Mouse (Mus musculus): ENCODE measurements around the gene Hoxd3.

Gene Hoxd3

GRCm38 (mm10) chr2:74677106-74677505 lies 34.6 kb upstream of the Hoxd3 start:
- in situ Hi-C loops (cut with MboI, MseI) = loop anchor here (5.0 to 10.0 kb wide), 3 partner anchors 372 to 1105 kb away; no protein-coding TSS in a partner anchor

- in situ Hi-C loops (cut with MboI, MseI) = loop anchor here (5.0 to 10.0 kb wide), 3 partner anchors 374 to 1107 kb away; no protein-coding TSS in a partner anchor
Observed at GRCm38 (mm10) chr2:74678891-74679595, 32.7 kb upstream of the Hoxd3 start, which contains the start of gene Hoxd11. TSS of gene Hoxd11 (plus strand) at chr2:74679557.

DNA sequence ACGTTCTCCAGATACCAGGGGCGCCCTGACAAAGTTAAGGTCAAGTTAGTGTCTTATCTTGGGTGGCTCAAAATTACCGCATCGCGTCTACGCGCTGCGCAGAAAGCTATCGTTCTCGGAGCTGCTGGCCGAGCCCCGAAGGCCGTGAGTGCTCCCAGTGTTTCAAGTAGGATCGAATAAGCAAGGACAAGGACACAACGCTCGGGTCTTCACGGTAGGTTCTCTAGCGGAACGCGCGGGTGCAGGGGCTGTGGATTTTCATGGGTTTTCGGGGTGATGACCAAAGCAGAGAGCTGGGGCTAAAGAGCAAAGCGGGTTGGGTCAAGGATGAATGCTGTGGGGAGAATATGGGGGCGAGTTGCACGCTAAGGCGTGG lies 32.1 kb upstream of the Hoxd3 start:
- in situ Hi-C loops (cut with MboI, MseI) = loop anchor here (5.0 to 10.0 kb wide), 3 partner anchors 375 to 1107 kb away; no protein-coding TSS in a partner anchor

GRCm38 (mm10) chr2:74679980-74680379 lies 31.7 kb upstream of the Hoxd3 start:
- in situ Hi-C loops (cut with MboI, MseI) = loop anchor here (5.0 to 10.0 kb wide), 3 partner anchors 375 to 1108 kb away; no protein-coding TSS in a partner anchor

- in situ Hi-C loops (cut with MboI, MseI) = no loop called here
Observed at GRCm38 (mm10) chr2:74680561-74681398, 30.9 kb upstream of the Hoxd3 start.

DNA sequence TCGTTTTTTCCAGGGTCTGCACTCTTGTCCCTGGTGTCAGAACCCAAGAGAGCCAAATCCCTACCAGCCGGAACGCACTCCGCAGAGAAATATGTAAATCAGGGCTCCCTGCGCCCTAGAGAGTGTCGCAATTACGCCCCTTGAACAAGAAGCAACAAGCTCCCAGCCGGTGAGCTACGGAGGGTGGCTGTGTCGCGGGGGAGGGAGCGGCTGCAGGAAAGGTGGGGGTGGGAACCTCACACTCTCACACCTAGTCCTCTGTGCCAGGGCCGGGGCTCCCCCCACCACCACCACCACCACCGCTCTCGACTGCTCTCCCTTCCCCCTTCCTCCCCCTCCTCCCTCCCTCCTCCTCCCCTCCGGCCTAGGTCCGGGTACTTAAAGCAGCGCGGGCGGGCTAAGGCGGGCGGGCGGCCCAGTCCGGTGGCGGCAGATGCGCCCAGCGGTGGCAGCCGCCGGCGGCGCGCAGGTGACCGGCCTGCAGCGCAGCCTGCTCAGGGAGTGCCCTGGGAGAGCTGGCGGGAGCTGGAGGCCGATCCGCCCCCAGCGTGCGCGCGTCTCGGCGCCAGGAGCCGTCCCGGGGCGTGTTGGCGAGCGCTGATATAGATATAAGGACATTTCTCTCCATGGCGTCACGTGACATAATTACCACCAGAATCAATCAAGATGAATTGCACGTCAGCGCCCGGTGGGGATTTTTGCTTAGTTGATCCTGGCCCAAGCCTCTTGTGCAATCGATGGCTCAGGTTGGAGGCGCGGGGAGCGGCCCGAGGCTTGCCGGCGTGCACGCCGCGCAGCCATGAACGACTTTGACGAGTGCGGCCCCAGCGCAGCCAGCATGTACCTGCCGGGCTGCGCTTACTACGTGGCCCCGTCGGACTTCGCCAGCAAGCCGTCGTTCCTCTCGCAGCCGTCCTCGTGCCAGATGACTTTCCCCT lies 29.9 kb upstream of the Hoxd3 start:
- in situ Hi-C loops (cut with MboI, MseI) = no loop called here

GRCm38 (mm10) chr2:74682796-74683195 lies 28.9 kb upstream of the Hoxd3 start:
- in situ Hi-C loops (cut with MboI, MseI) = no loop called here

DNA sequence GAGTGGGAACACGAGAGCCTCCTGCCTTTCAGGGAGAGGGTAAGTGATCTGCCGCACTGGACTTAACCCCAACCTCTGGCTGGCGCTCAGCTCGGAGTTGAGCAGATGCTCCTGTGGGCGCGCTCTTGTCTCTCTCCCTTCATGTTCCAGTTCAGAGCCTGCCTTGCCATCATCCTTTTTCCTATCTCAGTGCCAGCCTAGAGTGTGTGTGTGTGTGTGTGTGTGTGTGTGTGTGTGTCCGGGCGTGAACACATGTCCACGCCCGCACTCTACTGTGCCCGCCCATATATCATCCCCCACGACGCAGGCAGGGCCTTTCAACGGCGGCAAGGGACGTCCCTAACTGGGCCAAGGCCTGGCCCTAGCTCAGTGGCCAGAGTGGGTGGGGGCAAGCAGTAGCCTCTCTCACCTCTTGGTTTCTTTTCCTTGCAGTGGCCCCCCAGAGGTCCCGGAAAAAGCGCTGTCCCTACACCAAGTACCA lies 28.2 kb upstream of the Hoxd3 start:
- in situ Hi-C loops (cut with MboI, MseI) = no loop called here

DNA sequence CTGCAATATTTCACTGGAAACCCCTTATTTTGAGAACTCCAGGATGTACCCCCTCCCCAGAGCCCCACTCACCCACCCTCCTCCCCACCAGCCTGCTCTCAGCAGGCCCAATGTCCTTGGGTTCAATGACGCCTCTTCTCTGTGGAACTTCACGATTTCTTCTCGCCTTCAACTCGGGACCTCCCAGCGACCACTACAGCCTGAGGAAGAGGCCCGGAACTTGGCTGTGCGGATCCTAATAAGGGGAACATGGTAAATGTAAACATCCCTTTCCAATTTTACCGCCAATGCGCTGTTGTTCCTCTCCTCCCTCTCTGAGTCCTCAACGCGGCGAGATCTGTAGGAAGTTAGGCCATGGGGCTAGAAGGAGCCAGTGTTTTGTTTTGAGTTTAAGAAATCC lies 27.6 kb upstream of the Hoxd3 start:
- in situ Hi-C loops (cut with MboI, MseI) = no loop called here

DNA sequence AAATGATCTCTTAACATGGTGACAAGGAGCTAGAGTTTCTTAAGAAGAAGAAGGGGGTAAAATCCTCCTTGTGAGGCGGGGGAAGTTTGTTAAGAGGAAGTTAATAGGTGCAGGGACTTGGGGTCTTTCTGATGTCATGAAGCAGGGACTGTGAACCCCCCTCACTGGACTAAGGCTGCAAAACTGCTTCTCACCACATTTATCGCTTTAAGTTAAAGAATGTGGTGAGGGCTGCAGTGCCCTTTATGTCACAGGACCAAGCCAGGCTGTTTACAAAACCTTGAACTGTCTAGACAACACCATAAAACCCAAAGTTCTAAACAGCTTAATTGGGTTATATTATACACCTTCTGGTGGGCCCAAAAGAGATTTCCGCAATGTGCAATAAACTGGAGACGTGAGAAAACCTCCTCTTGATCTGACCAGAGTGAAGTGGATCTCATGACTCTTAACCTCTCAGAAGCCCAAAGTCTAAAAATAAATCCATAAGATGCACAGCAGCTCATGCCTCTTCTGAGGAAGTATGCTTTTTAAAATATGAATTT lies 26.6 kb upstream of the Hoxd3 start:
- in situ Hi-C loops (cut with MboI, MseI) = no loop called here

- in situ Hi-C loops (cut with MboI, MseI) = no loop called here
Observed at GRCm38 (mm10) chr2:74686301-74686987, 25.3 kb upstream of the Hoxd3 start.

GRCm38 (mm10) chr2:74686988-74687697 lies 24.6 kb upstream of the Hoxd3 start:
- in situ Hi-C loops (cut with MboI, MseI) = no loop called here

GRCm38 (mm10) chr2:74687698-74688555 lies 23.8 kb upstream of the Hoxd3 start:
- in situ Hi-C loops (cut with MboI, MseI) = no loop called here

DNA sequence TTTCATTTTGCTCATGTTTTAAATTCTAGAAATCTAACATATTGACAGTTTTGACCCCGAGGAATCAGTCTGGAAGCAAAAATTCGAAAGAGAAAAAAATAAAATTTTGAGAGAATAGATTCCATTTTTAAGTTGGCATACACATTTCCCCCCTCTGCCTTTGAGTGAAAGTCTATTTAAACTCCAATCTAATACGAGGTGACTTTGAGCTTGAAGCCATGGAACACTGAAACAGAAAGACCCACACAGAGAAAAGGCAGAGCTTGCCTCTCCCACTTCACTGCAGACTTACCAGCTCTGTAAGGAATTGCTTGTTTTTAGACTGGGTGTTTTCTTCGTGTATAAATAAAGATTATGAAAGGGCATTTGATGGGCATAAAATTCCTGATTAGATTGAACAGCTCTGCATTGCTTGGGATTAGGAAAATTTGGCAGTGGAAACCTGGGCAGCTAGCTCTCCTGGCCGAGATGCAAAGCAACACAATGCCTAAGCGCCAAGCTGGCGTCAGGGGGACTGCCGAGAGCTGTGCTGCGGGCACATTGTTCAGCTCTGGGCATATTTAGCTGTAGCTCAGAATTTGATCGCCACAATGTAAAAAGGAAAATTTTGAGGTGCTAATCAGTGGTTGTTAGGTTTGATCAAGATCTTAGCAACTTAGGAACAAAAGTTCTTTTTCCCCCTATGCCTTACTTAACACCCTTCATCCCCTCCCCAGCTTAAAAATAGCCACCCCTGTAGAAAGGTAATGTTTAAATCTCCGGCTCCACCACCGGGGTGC lies 22.7 kb upstream of the Hoxd3 start:
- in situ Hi-C loops (cut with MboI, MseI) = no loop called here

DNA sequence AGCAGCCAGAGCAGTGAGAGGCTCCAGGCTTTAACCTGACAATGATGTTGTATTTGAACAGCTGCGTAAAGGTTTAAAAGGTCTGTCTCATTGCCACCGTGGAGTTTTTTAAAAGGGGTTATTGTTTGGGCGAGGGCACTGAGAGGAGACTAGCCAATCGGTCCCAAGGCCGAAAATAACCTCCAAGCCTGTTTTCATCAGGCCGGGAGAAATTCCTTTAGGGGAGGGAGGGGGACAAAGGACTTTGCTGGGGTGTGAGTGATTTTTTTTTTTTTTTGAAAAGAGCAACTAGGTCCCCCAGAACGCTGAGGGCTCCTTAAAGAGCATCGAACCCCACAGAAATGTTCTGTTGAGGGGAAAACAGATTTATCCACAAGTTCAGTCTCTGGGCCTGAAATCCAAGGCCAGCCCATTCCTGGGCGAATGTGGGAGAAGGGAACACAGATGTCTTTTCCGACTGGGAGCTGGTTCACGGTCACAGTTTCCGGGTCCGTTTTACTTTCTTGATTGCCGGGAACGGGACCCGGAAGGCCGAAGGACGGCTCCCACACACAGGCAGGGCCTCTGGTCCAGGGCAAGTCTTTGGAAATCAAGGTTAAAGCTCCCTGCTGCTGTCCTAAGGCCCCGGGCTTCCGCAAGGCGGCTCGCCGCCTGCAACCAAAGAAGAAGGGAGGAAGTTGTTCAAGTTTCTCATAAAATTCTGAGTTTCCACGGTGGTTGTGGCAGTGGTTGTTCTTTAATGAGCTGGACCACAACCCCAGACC lies 22.0 kb upstream of the Hoxd3 start:
- in situ Hi-C loops (cut with MboI, MseI) = loop anchor here in 1 of 2 experiments (10.0 kb wide), 1 partner anchor 625 kb away; no protein-coding TSS in a partner anchor

- in situ Hi-C loops (cut with MboI, MseI) = loop anchor here in 1 of 2 experiments (10.0 kb wide), 1 partner anchor 624 kb away; no protein-coding TSS in a partner anchor
Observed at GRCm38 (mm10) chr2:74690338-74690716, 21.4 kb upstream of the Hoxd3 start.

Data from T-helper 17 cell (primary cell).